In genomic region chr12:44388220-44388619, GRCm38 (mm10) we compare ENCODE assay signal across 25 mouse cellular contexts. TPM values are rescaled to one million over a fixed set of nuclear protein-coding genes. Genes with fewer than 3 reads are reported as not detected.
DNase-seq lines count a peak whose midpoint lies in the region; ATAC-seq and TF ChIP-seq lines count a peak whose summit lies in the region.
"Had no signal": no experiment of that assay in that cellular context is flagged by ENCODE, and none has a peak within 500 bp of the region (broad histone marks: within the 10 kb centered on the region; RNA-seq: fewer than 3 reads in every experiment).

No protein-coding gene starts in this region.

- no peak overlapping the region for H3K27ac ChIP-seq in embryonic facial prominence, embryonic 14.5 days (replicated peaks; ENCODE audit: low read depth, low read length)
- H3K27ac ChIP-seq in embryonic facial prominence, embryonic 10.5 days (replicated peaks) = no peak overlapping the region
- no peak overlapping the region for H3K27ac ChIP-seq in lung, embryonic 14.5 days (ENCODE audit: low read depth)
- H3K27ac ChIP-seq in lung, embryonic 16.5 days (ENCODE audit: low read length) = no peak overlapping the region
- H3K27ac ChIP-seq: embryonic facial prominence, embryonic 13.5 days; forebrain, embryonic 10.5 days; forebrain, embryonic 12.5 days had no signal

- no peaks in the 10 kb centered on the region for H3K36me3 ChIP-seq in embryonic facial prominence, embryonic 14.5 days (ENCODE audit: control insufficient read depth, insufficient read depth, low read length)
- H3K36me3 ChIP-seq in embryonic facial prominence, embryonic 10.5 days (replicated peaks) = no peaks in the 10 kb centered on the region
- H3K36me3 ChIP-seq in lung, embryonic 14.5 days (ENCODE audit: insufficient read depth) = no peaks in the 10 kb centered on the region
- H3K36me3 ChIP-seq in lung, embryonic 16.5 days (ENCODE audit: control insufficient read depth, insufficient read depth, low read length) = no peaks in the 10 kb centered on the region
- H3K36me3 ChIP-seq: embryonic facial prominence, embryonic 13.5 days; forebrain, embryonic 10.5 days; forebrain, embryonic 12.5 days; G1E had no signal

- no peaks in the 10 kb centered on the region for H3K9me3 ChIP-seq in embryonic facial prominence, embryonic 14.5 days (ENCODE audit: control insufficient read depth, low read length)
- no peaks in the 10 kb centered on the region for H3K9me3 ChIP-seq in embryonic facial prominence, embryonic 10.5 days
- H3K9me3 ChIP-seq in lung, embryonic 14.5 days (ENCODE audit: low read depth, low read length) = no peaks in the 10 kb centered on the region
- H3K9me3 ChIP-seq in lung, embryonic 16.5 days (ENCODE audit: control insufficient read depth, low read length) = no peaks in the 10 kb centered on the region
- H3K9me3 ChIP-seq: embryonic facial prominence, embryonic 13.5 days; forebrain, embryonic 10.5 days; forebrain, embryonic 12.5 days; G1E had no signal

- 24% methylated on average over 1 of the region's 1 CpGs for WGBS in embryonic facial prominence, embryonic 14.5 days
- 35% methylated on average over 1 of the region's 1 CpGs for WGBS in embryonic facial prominence, embryonic 10.5 days
- 13% methylated on average over 1 of the region's 1 CpGs for WGBS in lung, embryonic 14.5 days
- 19% methylated on average over 1 of the region's 1 CpGs for WGBS in lung, embryonic 16.5 days

- ATAC-seq in embryonic facial prominence, embryonic 14.5 days (ENCODE audit: low read depth) = no peak; the same call in 1 of the 2 replicates
- peak; percentile 82; the same call in 1 of the 2 replicates for ATAC-seq in lung, embryonic 14.5 days (ENCODE audit: insufficient read depth)
- ATAC-seq in lung, embryonic 16.5 days (ENCODE audit: low read depth) = peak; percentile 67
- ATAC-seq: activated CD4-positive, CD25-positive, alpha-beta regulatory T cell, adult 4 months; CD4-positive, CD25-positive, alpha-beta regulatory T cell, adult 4 months; forebrain, embryonic 14.5 days; forebrain, embryonic 16.5 days; Patski had no signal

- peak; percentile 66 for DNase-seq in embryonic facial prominence, embryonic 14.5 days (ENCODE audit: low spot score)
- no peak for DNase-seq in embryonic facial prominence, embryonic 10.5 days (ENCODE audit: low spot score)
- DNase-seq in lung, embryonic 14.5 days = peak; percentile 67
- DNase-seq in lung, postnatal 36 days = no peak
- DNase-seq in lung, postnatal 25 days (ENCODE audit: low spot score) = no peak
- DNase-seq: adrenal gland, adult 8-10 months; adrenal gland, postnatal 14 days; adrenal gland, postnatal 36 days; B cell, adult 2 months; cerebellum, adult 11-12 months; cerebellum, adult 2 months; cerebellum, adult 9-10 months; cerebellum, postnatal 10 days; cerebellum, postnatal 25 days had no signal

- H3K27me3 ChIP-seq in embryonic facial prominence, embryonic 14.5 days (replicated peaks; ENCODE audit: control insufficient read depth, insufficient read depth, low read length) = no peaks in the 10 kb centered on the region
- no peaks in the 10 kb centered on the region for H3K27me3 ChIP-seq in embryonic facial prominence, embryonic 10.5 days (replicated peaks; ENCODE audit: low read depth, poor library complexity, severe bottlenecking)
- H3K27me3 ChIP-seq in lung, embryonic 14.5 days (ENCODE audit: insufficient read depth, low read length) = no peaks in the 10 kb centered on the region
- H3K27me3 ChIP-seq in lung, embryonic 16.5 days (ENCODE audit: control insufficient read depth, insufficient read depth, low read depth, low read length) = no peaks in the 10 kb centered on the region
- H3K27me3 ChIP-seq: CH12.LX; embryonic facial prominence, embryonic 13.5 days; forebrain, embryonic 12.5 days; Patski had no signal

- no peak for TF ChIP-seq CTCF in lung, embryonic 14.5 days (IDR thresholded peaks at IDR 0.05; ENCODE audit: low read depth)

- no peak overlapping the region for H3K9ac ChIP-seq in embryonic facial prominence, embryonic 14.5 days (ENCODE audit: low read depth, low read length)
- no peak overlapping the region for H3K9ac ChIP-seq in lung, embryonic 14.5 days
- H3K9ac ChIP-seq in lung, embryonic 16.5 days (ENCODE audit: low read length) = no peak overlapping the region
- H3K9ac ChIP-seq: embryonic facial prominence, embryonic 13.5 days; forebrain, embryonic 12.5 days had no signal

- no peaks in the 10 kb centered on the region for H3K4me1 ChIP-seq in embryonic facial prominence, embryonic 14.5 days (ENCODE audit: control insufficient read depth, insufficient read depth, low read length)
- H3K4me1 ChIP-seq in embryonic facial prominence, embryonic 10.5 days = peaks cover 21% of the 10 kb centered on the region
- no peaks in the 10 kb centered on the region for H3K4me1 ChIP-seq in lung, embryonic 14.5 days (ENCODE audit: insufficient read depth)
- peaks cover 9% of the 10 kb centered on the region; the same call in 1 of the 2 replicates for H3K4me1 ChIP-seq in lung, embryonic 16.5 days (replicated peaks; ENCODE audit: control insufficient read depth, insufficient read depth, low read length)
- H3K4me1 ChIP-seq: embryonic facial prominence, embryonic 13.5 days had no signal

- H3K4me2 ChIP-seq in embryonic facial prominence, embryonic 14.5 days (ENCODE audit: low read depth, low read length) = no peak overlapping the region
- no peak overlapping the region for H3K4me2 ChIP-seq in lung, embryonic 14.5 days
- no peak overlapping the region for H3K4me2 ChIP-seq in lung, embryonic 16.5 days (ENCODE audit: low read depth, low read length)
- H3K4me2 ChIP-seq: embryonic facial prominence, embryonic 13.5 days; forebrain, embryonic 12.5 days had no signal

- H3K4me3 ChIP-seq in embryonic facial prominence, embryonic 14.5 days (ENCODE audit: low read depth, low read length) = no peak overlapping the region
- no peak overlapping the region for H3K4me3 ChIP-seq in embryonic facial prominence, embryonic 10.5 days
- H3K4me3 ChIP-seq in lung, embryonic 14.5 days (ENCODE audit: low read depth, low read length) = no peak overlapping the region
- no peak overlapping the region for H3K4me3 ChIP-seq in lung, embryonic 16.5 days (ENCODE audit: low read length)
- H3K4me3 ChIP-seq: embryonic facial prominence, embryonic 13.5 days; forebrain, embryonic 10.5 days; forebrain, embryonic 12.5 days had no signal

RNA-seq across cellular contexts. Expression of gene Nrcam, which starts 59.5 kb away (rescaled TPM):
- 8.7 and 9.0 TPM in 2 replicates for polyA plus RNA-seq in embryonic facial prominence, embryonic 14.5 days (2014; fragmentation: Nextera tagmentation; extraction: Ambion mirVana)
- 14.5 and 15.2 TPM in 2 replicates for polyA plus RNA-seq in embryonic facial prominence, embryonic 10.5 days (2016; fragmentation: Nextera tagmentation; extraction: Ambion mirVana)
- polyA plus RNA-seq in lung, embryonic 14.5 days (2014; fragmentation: Nextera tagmentation; extraction: Ambion mirVana) = 19.8 and 20.6 TPM in 2 replicates
- 21.8 and 26.5 TPM in 2 replicates for polyA plus RNA-seq in lung, embryonic 16.5 days (2015; fragmentation: Nextera tagmentation; extraction: Ambion mirVana)
- polyA plus RNA-seq: CD4-positive, CD25-positive, alpha-beta regulatory T cell, adult 4 months; G1E had no signal

Comparison
In these comparisons a context has a peak if more than half of its experiments do, and no peak if none do; other contexts are left out.
1. DNase-seq: peak in embryonic facial prominence, embryonic 14.5 days (single experiment) and lung, embryonic 14.5 days (single experiment); none in embryonic facial prominence, embryonic 10.5 days (single experiment), lung, postnatal 36 days (single experiment) and lung, postnatal 25 days (single experiment).